Mouse (Mus musculus) ES-Bruce4 (cell line): ENCODE results near the gene Lmbrd2.

Experiments used
- CTCF ChIP-seq: IDR thresholded peaks from one replicate; pipeline ENCODE4 v1.8.1; 2011; ENCODE audit warnings: low read depth, low read length
- POLR2A ChIP-seq: IDR thresholded peaks from one replicate; pipeline ENCODE4 v1.8.1; 2011; ENCODE audit warnings: low read length; ENCODE audit not compliant: insufficient read depth

DNA sequence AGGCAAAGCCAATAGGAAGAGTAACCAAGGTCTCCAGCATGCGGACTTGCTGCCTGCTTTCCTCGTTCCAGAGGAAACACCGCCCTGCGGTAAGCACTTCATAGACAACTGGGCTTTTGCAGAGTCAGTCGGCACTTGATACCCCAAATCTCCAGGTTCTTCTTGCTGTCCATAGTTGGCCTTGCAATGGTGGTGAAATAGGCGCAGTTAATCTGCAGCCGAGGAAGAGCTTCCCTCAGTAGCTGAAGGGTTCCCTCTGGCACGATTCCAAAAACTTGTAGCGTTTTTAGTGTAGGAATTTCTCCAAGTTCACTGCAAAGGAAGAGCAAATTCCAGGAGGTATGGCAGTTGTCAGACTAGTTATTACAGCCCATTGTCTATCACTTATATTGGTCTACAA, 26.8 kb upstream of the Lmbrd2 start:
- TF ChIP-seq CTCF (no peak), POLR2A (no peak)
